Mouse (Mus musculus) hindbrain, embryonic 10.5 days (tissue): Measurements from ENCODE around the gene Il1b. TPM values are rescaled to one million over a fixed set of nuclear protein-coding genes. Genes with fewer than 3 reads are reported as not detected.

Source experiments
- DNase-seq: peaks from one replicate; pipeline ENCODE4 v3.0.0-alpha.2; 2017; ENCODE audit warnings: low spot score
- H3K27ac ChIP-seq: fragments of 300-500 bp; sonication (generic); 2 replicates; pipeline ENCODE4 v1.5.1; 2016; ENCODE audit warnings: mild to moderate bottlenecking, moderate library complexity
- H3K27me3 ChIP-seq: fragments of 300-500 bp; sonication (generic); 2 replicates; pipeline ENCODE4 v1.6.1; 2016; ENCODE audit warnings: mild to moderate bottlenecking; ENCODE audit not compliant: poor library complexity, insufficient read depth, severe bottlenecking
- H3K36me3 ChIP-seq: fragments of 300-500 bp; sonication (generic); 2 replicates; pipeline ENCODE4 v1.6.1; 2016; ENCODE audit warnings: mild to moderate bottlenecking, moderate library complexity
- H3K4me1 ChIP-seq: fragments of 300-500 bp; sonication (generic); replicated peaks from 2 replicates; pipeline ENCODE4 v1.6.1; 2016; ENCODE audit warnings: mild to moderate bottlenecking
- H3K4me3 ChIP-seq: fragments of 300-500 bp; sonication (generic); 2 replicates; pipeline ENCODE4 v1.5.1; 2016; ENCODE audit warnings: mild to moderate bottlenecking, moderate library complexity
- H3K9me3 ChIP-seq: fragments of 300-500 bp; sonication (generic); 2 replicates; pipeline ENCODE4 v1.6.1; 2016; ENCODE audit warnings: mild to moderate bottlenecking, moderate library complexity
- WGBS: fragments of 180-500 bp; shearing (Covaris S2); methylation state at CpG from one replicate; pipeline ENCODE4 v1.1.7; 2016; 5-methylcytosine and 5-hydroxymethylcytosine counted together
- polyA plus RNA-seq: library from polyadenylated mRNA; unstranded; fragments of >200 nt; fragmentation: Nextera tagmentation; extraction: Ambion mirVana; gene quantifications from 2 replicates; pipeline ENCODE4 v1.2.1, GENCODE M21; 2016

Gene Il1b
- polyA plus RNA-seq, 1 experiment from 2014 or later, result not detected

GRCm38 (mm10) chr2:129360197-129360596 is 10.7 kb downstream of the Il1b start:
- DNase-seq, result no peak
- H3K9me3 ChIP-seq, result no peaks in the 10 kb centered on the region
- H3K4me3 ChIP-seq, result no peak overlapping the region
- 89% methylated on average over 10 of the region's 10 CpGs for WGBS
- H3K27ac ChIP-seq, result no peak overlapping the region
- H3K4me1 ChIP-seq, result no peaks in the 10 kb centered on the region
- no peaks in the 10 kb centered on the region for H3K27me3 ChIP-seq
- H3K36me3 ChIP-seq, result no peaks in the 10 kb centered on the region

DNA sequence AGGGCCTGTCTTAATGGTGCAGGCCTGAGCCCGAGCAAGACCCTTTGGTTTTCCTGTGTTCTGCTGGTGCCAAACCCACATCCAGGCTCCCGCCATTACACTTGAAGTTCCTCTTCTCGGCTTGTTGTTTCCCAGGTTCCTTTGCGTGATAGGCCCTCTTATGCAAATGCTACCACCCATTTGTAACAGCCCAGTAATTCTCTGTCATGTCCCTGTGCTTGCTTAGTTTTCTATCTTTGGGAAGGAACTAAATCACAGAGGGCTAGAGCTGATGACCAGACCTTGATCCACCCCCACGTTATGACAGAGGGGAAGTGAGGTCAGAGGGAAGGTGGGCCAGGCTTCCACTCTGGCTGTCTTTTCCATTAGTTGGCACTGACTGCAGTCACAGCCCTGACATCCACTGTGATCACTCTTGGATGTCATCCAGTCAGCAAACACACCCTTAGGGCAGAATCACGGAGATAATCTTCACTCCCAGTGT is 32.8 kb downstream of the Il1b start:
- Histone ChIP-seq H3K9me3 (peaks cover 8% of the 10 kb centered on the region; the same call in 1 of the 2 replicates), H3K4me1 (no peaks in the 10 kb centered on the region; the same call in 1 of the 2 replicates), H3K27me3 (no peaks in the 10 kb centered on the region), H3K36me3 (no peaks in the 10 kb centered on the region), H3K27ac (no peak overlapping the region), H3K4me3 (no peak overlapping the region)
- WGBS, result 82% methylated on average over 6 of the region's 6 CpGs
- DNase-seq, result no peak

DNA sequence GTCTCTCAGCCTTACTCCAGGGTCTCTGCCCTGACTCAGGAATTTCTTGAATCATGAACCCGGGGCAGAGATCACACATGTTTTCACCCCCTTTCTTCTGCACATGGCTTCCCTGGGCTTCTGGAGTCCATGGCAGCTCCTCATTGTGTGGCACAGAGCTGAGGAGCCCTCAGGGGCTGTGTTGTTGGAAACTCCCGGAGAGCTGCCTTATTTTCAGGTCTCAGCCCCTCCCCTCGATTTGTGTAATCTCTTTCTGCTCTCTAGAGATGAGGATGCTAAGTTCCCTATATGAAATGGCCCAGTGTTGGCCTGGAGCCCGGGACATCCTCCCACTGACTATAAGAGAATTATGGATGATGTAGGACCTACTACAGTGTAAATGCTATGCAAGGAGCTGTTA is 37.5 kb downstream of the Il1b start:
- Histone ChIP-seq H3K36me3 (no peaks in the 10 kb centered on the region), H3K27me3 (no peaks in the 10 kb centered on the region), H3K4me3 (no peak overlapping the region), H3K27ac (no peak overlapping the region), H3K9me3 (no peaks in the 10 kb centered on the region), H3K4me1 (no peaks in the 10 kb centered on the region; the same call in 1 of the 2 replicates)
- 71% methylated on average over 4 of the region's 4 CpGs for WGBS
- no peak for DNase-seq

- no peaks in the 10 kb centered on the region for H3K27me3 ChIP-seq
- H3K9me3 ChIP-seq, result no peaks in the 10 kb centered on the region
- H3K36me3 ChIP-seq, result no peaks in the 10 kb centered on the region
- no peak overlapping the region for H3K27ac ChIP-seq
- 89% methylated on average over 13 of the region's 13 CpGs for WGBS
- no peak overlapping the region for H3K4me3 ChIP-seq
- DNase-seq, result no peak
- no peaks in the 10 kb centered on the region; the same call in 1 of the 2 replicates for H3K4me1 ChIP-seq
Observed at GRCm38 (mm10) chr2:129330540-129330939, 40.4 kb downstream of the Il1b start.

DNA sequence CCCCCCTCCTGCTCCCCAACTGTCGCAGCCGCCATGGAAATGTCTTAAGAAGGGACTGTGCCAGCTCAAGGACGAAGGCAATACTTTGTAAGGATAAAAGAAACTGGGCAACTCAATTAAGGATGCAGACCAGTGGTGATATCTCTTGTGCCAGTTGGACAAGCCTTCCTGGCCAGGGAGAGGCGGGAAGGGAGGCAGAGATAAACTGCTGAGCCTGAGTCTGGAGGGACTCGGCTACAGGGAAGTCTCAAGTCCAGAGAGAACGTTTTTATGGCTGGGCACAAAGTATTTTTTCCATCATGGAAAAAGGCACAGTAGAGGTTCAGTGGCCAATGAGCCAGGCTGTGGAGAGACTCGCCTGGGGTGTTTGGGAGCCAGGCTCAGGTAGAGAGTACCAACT is 40.9 kb downstream of the Il1b start:
- H3K9me3 ChIP-seq, result no peaks in the 10 kb centered on the region
- WGBS, result 71% methylated on average over 7 of the region's 7 CpGs
- H3K27ac ChIP-seq, result no peak overlapping the region
- no peak for DNase-seq
- H3K4me1 ChIP-seq, result no peaks in the 10 kb centered on the region; the same call in 1 of the 2 replicates
- H3K27me3 ChIP-seq, result no peaks in the 10 kb centered on the region
- no peak overlapping the region for H3K4me3 ChIP-seq
- no peaks in the 10 kb centered on the region for H3K36me3 ChIP-seq

DNA sequence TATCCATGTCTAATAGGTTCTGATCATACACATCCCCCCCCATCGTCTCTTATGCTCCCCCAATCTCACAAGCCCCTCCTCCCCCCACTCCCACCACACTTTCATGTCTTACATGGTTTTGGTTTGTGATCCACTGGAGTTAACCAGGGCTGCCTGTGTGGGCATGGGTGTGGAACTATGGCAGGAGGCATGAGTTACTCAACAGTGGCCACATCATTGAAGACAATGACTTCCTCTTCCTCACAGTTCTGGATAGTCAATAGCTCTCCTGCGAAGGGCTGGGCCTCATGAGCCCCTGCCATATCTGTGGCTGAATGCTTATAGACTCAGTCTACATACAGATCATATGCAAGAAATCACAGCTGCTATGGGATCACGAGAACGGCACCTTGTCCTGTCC is 42.7 kb downstream of the Il1b start:
- Histone ChIP-seq H3K36me3 (no peaks in the 10 kb centered on the region), H3K4me3 (no peak overlapping the region), H3K9me3 (no peaks in the 10 kb centered on the region), H3K27me3 (no peaks in the 10 kb centered on the region), H3K4me1 (no peaks in the 10 kb centered on the region; the same call in 1 of the 2 replicates), H3K27ac (no peak overlapping the region)
- no peak for DNase-seq
- WGBS, result 83% methylated on average over 4 of the region's 4 CpGs

DNA sequence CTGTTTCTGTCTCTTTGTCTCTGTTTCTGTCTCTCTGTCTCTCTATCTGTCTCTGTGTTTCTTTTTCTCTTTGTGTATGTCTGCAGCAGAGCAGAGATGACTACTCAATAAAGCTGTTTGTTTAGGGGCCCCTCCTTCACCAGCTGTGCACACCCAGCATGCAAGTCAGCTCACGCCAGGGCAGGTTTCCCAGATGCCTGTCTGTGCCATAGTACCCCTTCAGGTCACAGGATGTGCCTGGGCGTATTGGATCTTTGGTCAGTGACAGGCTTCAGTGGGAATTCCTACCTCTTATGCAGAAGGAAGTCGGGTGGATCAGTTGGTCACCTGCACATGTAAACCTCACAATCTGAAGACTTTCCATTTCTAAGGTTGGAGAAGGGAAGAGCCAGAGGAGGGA is 46.7 kb downstream of the Il1b start:
- DNase-seq, result no peak
- H3K27me3 ChIP-seq, result no peaks in the 10 kb centered on the region
- no peaks in the 10 kb centered on the region for H3K9me3 ChIP-seq
- no peak overlapping the region for H3K4me3 ChIP-seq
- H3K4me1 ChIP-seq, result no peaks in the 10 kb centered on the region
- no peaks in the 10 kb centered on the region for H3K36me3 ChIP-seq
- H3K27ac ChIP-seq, result no peak overlapping the region
- WGBS, result 84% methylated on average over 3 of the region's 3 CpGs

DNA sequence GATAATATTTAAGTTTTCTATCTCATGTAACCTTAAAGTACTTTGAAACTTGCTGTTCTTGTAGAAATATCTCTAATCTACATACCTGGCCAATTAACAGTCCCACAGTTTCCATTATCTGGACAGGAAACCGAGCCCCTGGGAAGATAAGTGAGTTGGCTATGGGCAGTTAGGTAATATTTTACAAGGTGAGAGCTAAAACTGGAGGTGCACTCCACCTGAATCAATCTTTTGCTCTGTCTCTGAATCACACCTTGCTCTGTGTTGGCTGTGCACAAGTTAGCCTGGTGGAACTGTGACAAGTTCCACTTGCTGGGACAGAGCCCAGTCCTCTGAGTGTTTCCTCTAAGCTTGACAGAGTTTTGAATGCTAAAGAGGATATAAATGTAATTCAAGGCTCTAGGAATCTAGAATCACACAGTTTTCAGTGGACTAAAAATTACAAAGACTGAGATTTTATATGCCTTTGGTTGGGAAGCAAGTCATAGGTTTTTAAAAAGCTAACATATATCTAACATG is 48.8 kb downstream of the Il1b start:
- WGBS, result 74% methylated on average over 1 of the region's 1 CpGs
- Histone ChIP-seq H3K4me1 (no peaks in the 10 kb centered on the region), H3K9me3 (no peaks in the 10 kb centered on the region), H3K36me3 (no peaks in the 10 kb centered on the region), H3K27me3 (no peaks in the 10 kb centered on the region), H3K4me3 (no peak overlapping the region), H3K27ac (no peak overlapping the region)
- DNase-seq, result no peak

DNA sequence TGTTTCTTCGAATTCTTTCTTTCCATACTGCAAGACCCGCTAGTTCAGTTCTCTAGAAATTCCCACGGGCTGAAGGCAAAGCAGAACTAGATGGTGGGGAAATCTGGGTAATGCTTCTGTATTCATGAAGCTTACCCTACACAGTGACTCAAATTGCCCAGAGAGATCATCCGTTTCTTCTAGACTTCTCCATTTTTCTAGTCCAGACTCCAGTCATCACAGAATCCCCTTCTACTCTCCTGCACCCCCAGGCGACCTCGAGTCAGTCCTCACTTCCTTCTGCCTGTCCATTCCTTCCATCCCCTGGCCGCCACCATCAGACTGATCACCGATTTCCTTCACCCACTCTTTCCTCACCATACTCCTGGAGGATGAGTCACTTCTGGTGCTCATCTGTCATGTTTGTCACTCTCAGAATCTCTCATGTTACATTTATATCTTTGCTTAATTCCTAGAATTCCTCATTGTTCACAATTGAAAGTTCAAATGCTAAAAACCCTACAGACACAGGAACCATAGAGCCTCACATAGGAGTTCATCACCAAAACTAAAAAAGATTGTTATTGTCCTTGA is 50.8 kb downstream of the Il1b start:
- H3K9me3 ChIP-seq, result no peaks in the 10 kb centered on the region
- H3K27ac ChIP-seq, result no peak overlapping the region
- 86% methylated on average over 8 of the region's 8 CpGs for WGBS
- H3K36me3 ChIP-seq, result no peaks in the 10 kb centered on the region
- H3K27me3 ChIP-seq, result no peaks in the 10 kb centered on the region
- no peaks in the 10 kb centered on the region for H3K4me1 ChIP-seq
- no peak overlapping the region for H3K4me3 ChIP-seq
- no peak for DNase-seq

GRCm38 (mm10) chr2:129315831-129316230 is 55.1 kb downstream of the Il1b start:
- Histone ChIP-seq H3K4me1 (0 out of 2 replicates have a peak, but pooled peaks cover 9% of the 10 kb centered on the region), H3K27ac (no peak overlapping the region), H3K9me3 (no peaks in the 10 kb centered on the region), H3K27me3 (no peaks in the 10 kb centered on the region), H3K36me3 (no peaks in the 10 kb centered on the region), H3K4me3 (no peak overlapping the region)
- 79% methylated on average over 4 of the region's 4 CpGs for whole genome bisulfite sequencing
- no peak for DNase-seq

GRCm38 (mm10) chr2:129314880-129315279 is 56.1 kb downstream of the Il1b start:
- Histone ChIP-seq H3K4me1 (0 out of 2 replicates have a peak, but pooled peaks cover 9% of the 10 kb centered on the region), H3K9me3 (no peaks in the 10 kb centered on the region), H3K27ac (no peak overlapping the region), H3K4me3 (no peak overlapping the region), H3K27me3 (no peaks in the 10 kb centered on the region), H3K36me3 (no peaks in the 10 kb centered on the region)
- 81% methylated on average over 6 of the region's 6 CpGs for WGBS
- no peak for DNase-seq
